Comparison of ENCODE assay signal across 8 mouse cellular contexts in genomic region chr11:75651426-75652221, GRCm38 (mm10). TPM values are rescaled to one million over a fixed set of nuclear protein-coding genes. Genes with fewer than 3 reads are reported as not detected.
DNase-seq lines count a peak whose midpoint lies in the region; ATAC-seq and TF ChIP-seq lines count a peak whose summit lies in the region.

No protein-coding gene starts in this region.

- no peaks in the 10 kb centered on the region for H3K27me3 ChIP-seq in G1E (ENCODE audit: insufficient read depth, low read length)
- H3K27me3 ChIP-seq in forebrain, embryonic 15.5 days: peaks cover 18% of the 10 kb centered on the region
- H3K27me3 ChIP-seq in lung, embryonic 15.5 days: no peaks in the 10 kb centered on the region

- WGBS in forebrain, embryonic 15.5 days: under 1% methylated on average over 54 of the region's 54 CpGs
- WGBS in lung, embryonic 15.5 days: under 1% methylated on average over 53 of the region's 54 CpGs

- peaks cover 19% of the 10 kb centered on the region for H3K36me3 ChIP-seq in G1E (replicated peaks)
- no peaks in the 10 kb centered on the region for H3K36me3 ChIP-seq in forebrain, embryonic 15.5 days
- H3K36me3 ChIP-seq in lung, embryonic 15.5 days: no peaks in the 10 kb centered on the region

- H3K9me3 ChIP-seq in G1E (replicated peaks): no peaks in the 10 kb centered on the region
- no peaks in the 10 kb centered on the region for H3K9me3 ChIP-seq in forebrain, embryonic 15.5 days
- no peaks in the 10 kb centered on the region for H3K9me3 ChIP-seq in lung, embryonic 15.5 days

- peak; percentile 84 for DNase-seq in G1E (ENCODE audit: low spot score)
- DNase-seq in cerebellum, adult 11-12 months: peak; percentile 82
- peak; percentile 84 to 87 for DNase-seq in heart, postnatal 36 days
- peak; percentile 62 to 65 for DNase-seq in layer of hippocampus, adult 8-10 months (ENCODE audit: low spot score in 2 of 2)
- DNase-seq in ovary, postnatal 10 days (ENCODE audit: low spot score): peak; percentile 67
- peak; percentile 51 to 63 for DNase-seq in thymus, postnatal 10 days (ENCODE audit: low spot score in 2 of 2)

- H3K9ac ChIP-seq in forebrain, embryonic 15.5 days (replicated peaks): peak overlapping the region; percentile 77
- H3K9ac ChIP-seq in lung, embryonic 15.5 days: peak overlapping the region; percentile 81

- peak; percentile 24; the same call in 1 of the 2 replicates for ATAC-seq in G1E (ENCODE audit: extremely low read depth, insufficient number of reproducible peaks, low FRiP score, poor library complexity, severe bottlenecking)
- ATAC-seq in forebrain, embryonic 15.5 days (replicated peaks): peak; percentile 73
- peak; percentile 73 for ATAC-seq in lung, embryonic 15.5 days (ENCODE audit: borderline replicate concordance, extremely low read depth, low FRiP score, low TSS enrichment)

- peak overlapping the region; percentile 72 for H3K27ac ChIP-seq in forebrain, embryonic 15.5 days (replicated peaks)
- peak overlapping the region; percentile 98 for H3K27ac ChIP-seq in lung, embryonic 15.5 days

- intact Hi-C loops in heart, postnatal 36 days (cut with DNase I): loop anchor here (5.0 kb wide), 1 partner anchor 189 kb away; the partner anchor contains the start of gene Tlcd2

- peaks cover 72% of the 10 kb centered on the region for H3K4me1 ChIP-seq in G1E (ENCODE audit: insufficient read depth, low read depth, low read length)
- H3K4me1 ChIP-seq in forebrain, embryonic 15.5 days: peaks cover 47% of the 10 kb centered on the region
- peaks cover 61% of the 10 kb centered on the region for H3K4me1 ChIP-seq in lung, embryonic 15.5 days

- H3K4me2 ChIP-seq in forebrain, embryonic 15.5 days (replicated peaks): peak overlapping the region; percentile 89
- peak overlapping the region; percentile 90 for H3K4me2 ChIP-seq in lung, embryonic 15.5 days

- TF ChIP-seq CTCF in G1E (IDR thresholded peaks at IDR 0.05; ENCODE audit: low read depth, low read length): no peak

- peak overlapping the region; percentile 75 for H3K4me3 ChIP-seq in G1E (ENCODE audit: low read depth, low read length)
- peak overlapping the region; percentile 65 for H3K4me3 ChIP-seq in forebrain, embryonic 15.5 days
- H3K4me3 ChIP-seq in lung, embryonic 15.5 days: peak overlapping the region; percentile 77

RNA-seq across cellular contexts. Expression of gene Myo1c, which starts 1.3 kb away (rescaled TPM):
- 29.3 and 35.0 TPM in 2 replicates for total RNA-seq in G1E (2014; fragmentation: Nextera tagmentation)
- 23.2 and 24.0 TPM in 2 replicates for total RNA-seq in G1E (2017)
- 25.6 and 38.6 TPM in 2 replicates for polyA plus RNA-seq in G1E (2012)
- polyA plus RNA-seq in forebrain, embryonic 15.5 days (2015; fragmentation: Nextera tagmentation; extraction: Ambion mirVana): 9.2 and 11.1 TPM in 2 replicates
- 100 to 1,000 TPM; 110 to 122 TPM for total RNA-seq in heart, postnatal 36 days (2021)
- total RNA-seq in layer of hippocampus, adult 8-10 months (2022): 10 to 100 TPM; 17.0 to 24.3 (median 20.5) TPM
- 71.2 and 78.8 TPM in 2 replicates for polyA plus RNA-seq in lung, embryonic 15.5 days (2015; fragmentation: Nextera tagmentation; extraction: Ambion mirVana)

RNA-seq across cellular contexts. Expression of gene Inpp5k, which starts 20.8 kb away (rescaled TPM):
- 42.2 and 56.7 TPM in 2 replicates for total RNA-seq in G1E (2014; fragmentation: Nextera tagmentation)
- total RNA-seq in G1E (2017): 26.0 and 29.9 TPM in 2 replicates
- 29.8 and 40.2 TPM in 2 replicates for polyA plus RNA-seq in G1E (2012)
- polyA plus RNA-seq in forebrain, embryonic 15.5 days (2015; fragmentation: Nextera tagmentation; extraction: Ambion mirVana): 47.2 and 47.4 TPM in 2 replicates
- 10 to 100 TPM; 32.7 to 33.5 TPM for total RNA-seq in heart, postnatal 36 days (2021)
- total RNA-seq in layer of hippocampus, adult 8-10 months (2022): 10 to 100 TPM; 45.1 to 54.5 (median 50.2) TPM
- 26.0 TPM in 2 replicates for polyA plus RNA-seq in lung, embryonic 15.5 days (2015; fragmentation: Nextera tagmentation; extraction: Ambion mirVana)

RNA-seq across cellular contexts. Expression of gene Crk, which starts 27.4 kb away (rescaled TPM):
- 44.1 and 45.6 TPM in 2 replicates for total RNA-seq in G1E (2014; fragmentation: Nextera tagmentation)
- 52.5 and 61.2 TPM in 2 replicates for total RNA-seq in G1E (2017)
- 98.0 and 129 TPM in 2 replicates for polyA plus RNA-seq in G1E (2012)
- 125 and 131 TPM in 2 replicates for polyA plus RNA-seq in forebrain, embryonic 15.5 days (2015; fragmentation: Nextera tagmentation; extraction: Ambion mirVana)
- total RNA-seq in heart, postnatal 36 days (2021): 10 to 100 TPM; 78.4 to 84.2 TPM
- 100 to 1,000 TPM; 111 to 128 (median 120) TPM for total RNA-seq in layer of hippocampus, adult 8-10 months (2022)
- 113 and 118 TPM in 2 replicates for polyA plus RNA-seq in lung, embryonic 15.5 days (2015; fragmentation: Nextera tagmentation; extraction: Ambion mirVana)

Comparison
In these comparisons a context has a peak if more than half of its experiments do, and no peak if none do; other contexts are left out.
1. Peak in every context shown above with its lines: DNase-seq, ATAC-seq, H3K4me3 ChIP-seq and H3K27ac ChIP-seq.